Mouse (Mus musculus) neutrophil, adult 5-6 weeks (primary cell): ENCODE measurements around the gene Clec18a. TPM values are rescaled to one million over a fixed set of nuclear protein-coding genes. Genes with fewer than 3 reads are reported as not detected.
"Not testable (repeated sequence)": the region's sequence is repeated elsewhere in the genome, so short reads cannot be mapped to it uniquely, and the experiment has no call there.

Experiments used
- ATAC-seq: fragments of 151-379, 151-347 bp; 2 replicates; pipeline ENCODE4 v1.8.0; 2017; ENCODE audit warnings: mild to moderate bottlenecking, moderate TSS enrichment; ENCODE audit not compliant: insufficient number of reproducible peaks, poor library complexity, low FRiP score, severe bottlenecking; ENCODE audit errors: extremely low read depth
- total RNA-seq: library from RNA; stranded (forward); fragments of 200-1000 nt; gene quantifications from 2 replicates; pipeline ENCODE4 v1.2.3, GENCODE M21; 2017

Clec18a gene
- total RNA-seq, 1 experiment from 2014 or later: not detected

- ATAC-seq: not testable (repeated sequence)
Observed at GRCm38 (mm10) chr8:111026609-111027008, 65.6 kb downstream of the Clec18a start.

- not testable (repeated sequence) for ATAC-seq
Observed at GRCm38 (mm10) chr8:111010230-111010991, 81.8 kb downstream of the Clec18a start.

Other genes starting within 250 kb of the Clec18a start
- gene Cog4, start 245.8 kb downstream of the Clec18a start, total RNA-seq: 53.1 and 57.5 TPM in 2 replicates
- 109 and 110 TPM in 2 replicates for gene Sf3b3, start 245.6 kb downstream of the Clec18a start, total RNA-seq
- 9.3 and 9.8 TPM in 2 replicates for gene Fuk, start 189.9 kb downstream of the Clec18a start, total RNA-seq
- 3.1 and 6.3 TPM in 2 replicates for gene St3gal2, start 172.5 kb downstream of the Clec18a start, total RNA-seq
- gene Ddx19a, start 94.6 kb downstream of the Clec18a start, total RNA-seq: 21.4 and 21.6 TPM in 2 replicates
- 10.5 and 11.5 TPM in 2 replicates for gene Ddx19b, start 60.7 kb downstream of the Clec18a start, total RNA-seq
- gene Aars, start 59.3 kb downstream of the Clec18a start, total RNA-seq: 19.9 and 25.2 TPM in 2 replicates
- gene Exosc6, start 36.1 kb downstream of the Clec18a start, total RNA-seq: 9.5 and 9.8 TPM in 2 replicates
- 21.0 and 23.5 TPM in 2 replicates for gene Pdpr, start 2.2 kb upstream of the Clec18a start, total RNA-seq
- 51.2 and 67.6 TPM in 2 replicates for gene Glg1, start 166.8 kb upstream of the Clec18a start, total RNA-seq
- gene Rfwd3, start 207.8 kb upstream of the Clec18a start, total RNA-seq: 24.4 and 29.1 TPM in 2 replicates
- gene Mlkl, start 245.8 kb upstream of the Clec18a start, total RNA-seq: 2.5 and 2.7 TPM in 2 replicates